Mouse (Mus musculus) heart, embryonic 11.5 days (tissue): ENCODE data around the gene Rbms1. TPM values are rescaled to one million over a fixed set of nuclear protein-coding genes. Genes with fewer than 3 reads are reported as not detected.

ENCODE experiments used
- ATAC-seq: fragments of 200-750 bp; cut with Nextera tagmentation; replicated peaks from 2 replicates; pipeline ENCODE4 v1.8.0; 2017; ENCODE audit warnings: moderate library complexity; ENCODE audit not compliant: insufficient number of reproducible peaks, low FRiP score, low TSS enrichment
- H3K27ac ChIP-seq: fragments of 300-500 bp; sonication (generic); 2 replicates; pipeline ENCODE4 v1.5.1; 2014; ENCODE audit warnings: mild to moderate bottlenecking, low read depth, low read length
- H3K27me3 ChIP-seq: fragments of 300-500 bp; sonication (generic); 2 replicates; pipeline ENCODE4 v1.6.1; 2014; ENCODE audit warnings: mild to moderate bottlenecking, low read length, mixed read lengths; ENCODE audit not compliant: control insufficient read depth, insufficient read depth
- H3K36me3 ChIP-seq: fragments of 300-500 bp; sonication (generic); 2 replicates; pipeline ENCODE4 v1.6.1; 2014; ENCODE audit warnings: mild to moderate bottlenecking, low read length, moderate library complexity, mixed read lengths; ENCODE audit not compliant: control insufficient read depth, insufficient read depth
- H3K4me1 ChIP-seq: fragments of 300-500 bp; sonication (generic); 2 replicates; pipeline ENCODE4 v1.6.1; 2014; ENCODE audit warnings: low read length; ENCODE audit not compliant: control insufficient read depth, insufficient read depth
- H3K4me2 ChIP-seq: fragments of 300-500 bp; sonication (generic); 2 replicates; pipeline ENCODE4 v1.6.1; 2014; ENCODE audit warnings: mild to moderate bottlenecking, moderate library complexity
- H3K4me3 ChIP-seq: fragments of 300-500 bp; sonication (generic); 2 replicates; pipeline ENCODE4 v1.5.1; 2014; ENCODE audit warnings: low read depth, low read length
- H3K9ac ChIP-seq: fragments of 300-500 bp; sonication (generic); 2 replicates; pipeline ENCODE4 v1.6.1; 2014; ENCODE audit warnings: mild to moderate bottlenecking, low read depth, low read length, moderate library complexity
- H3K9me3 ChIP-seq: fragments of 300-500 bp; sonication (generic); replicated peaks from 2 replicates; pipeline ENCODE4 v1.6.1; 2016; ENCODE audit warnings: low read length; ENCODE audit not compliant: control insufficient read depth
- WGBS: fragments of 180-500 bp; shearing (Covaris S2); extraction: QIAGEN DNeasy Blood & Tissue Kit; methylation state at CpG from one replicate; pipeline ENCODE4 v1.1.7; 2014; ENCODE audit not compliant: insufficient replicate concordance; 5-methylcytosine and 5-hydroxymethylcytosine counted together
- polyA plus RNA-seq: library from polyadenylated mRNA; unstranded; fragments of >200 nt; fragmentation: Nextera tagmentation; extraction: Ambion mirVana; gene quantifications from 2 replicates; pipeline ENCODE4 v1.2.1, GENCODE M21; 2014

Rbms1 gene
- polyA plus RNA-seq, 1 experiment from 2014 or later: 121 TPM

DNA sequence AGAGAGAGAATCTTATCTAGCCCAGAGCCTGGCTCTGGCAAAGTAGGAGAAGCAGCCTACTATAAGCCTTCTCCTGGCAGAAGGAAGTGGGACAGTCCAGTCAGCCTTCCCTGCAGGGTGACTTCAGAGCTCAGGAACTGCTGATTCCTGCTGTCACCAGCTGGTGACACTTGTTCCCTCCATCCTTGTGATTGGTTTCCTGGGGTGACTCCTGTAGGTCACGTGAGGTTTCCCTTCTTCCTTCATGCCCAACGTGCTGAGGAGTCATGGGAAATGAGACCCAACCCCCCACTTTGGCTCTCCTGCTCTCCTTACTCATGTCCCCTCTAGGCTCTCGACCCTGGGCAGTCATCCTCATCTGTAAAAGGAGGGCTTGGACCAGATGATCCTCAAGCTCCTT is 14.8 kb downstream of the Rbms1 start:
- Histone ChIP-seq H3K4me1 (peaks cover 7% of the 10 kb centered on the region; the same call in 1 of the 2 replicates), H3K27ac (no peak overlapping the region), H3K9me3 (no peaks in the 10 kb centered on the region), H3K4me2 (no peak overlapping the region), H3K27me3 (no peaks in the 10 kb centered on the region), H3K4me3 (no peak overlapping the region), H3K36me3 (no peaks in the 10 kb centered on the region), H3K9ac (no peak overlapping the region)
- 32% methylated on average over 3 of the region's 3 CpGs for WGBS
- no peak for ATAC-seq

GRCm38 (mm10) chr2:60947817-60948216 is 15.2 kb downstream of the Rbms1 start:
- no peak overlapping the region for H3K4me3 ChIP-seq
- 79% methylated on average over 4 of the region's 4 CpGs for WGBS

GRCm38 (mm10) chr2:60940454-60940961 is 22.5 kb downstream of the Rbms1 start:
- ATAC-seq: peak; percentile 52; the same call in 1 of the 2 replicates
- Histone ChIP-seq H3K4me3 (no peak overlapping the region), H3K27ac (0 out of 2 replicates have a peak overlapping the region, but pooled peaks have one; percentile 54), H3K9me3 (no peaks in the 10 kb centered on the region), H3K4me2 (peak overlapping the region; percentile 54), H3K36me3 (no peaks in the 10 kb centered on the region), H3K27me3 (no peaks in the 10 kb centered on the region), H3K4me1 (peaks cover 6% of the 10 kb centered on the region; the same call in 1 of the 2 replicates), H3K9ac (no peak overlapping the region)
- 38% methylated on average over 8 of the region's 8 CpGs for WGBS

More at GRCm38 (mm10) chr2:60947817-60948216, 15.2 kb downstream of the Rbms1 start:
- no peak overlapping the region for H3K4me2 ChIP-seq
- ATAC-seq: no peak
- no peak overlapping the region for H3K27ac ChIP-seq
- no peaks in the 10 kb centered on the region for H3K36me3 ChIP-seq
- no peaks in the 10 kb centered on the region for H3K27me3 ChIP-seq
- peaks cover 7% of the 10 kb centered on the region; the same call in 1 of the 2 replicates for H3K4me1 ChIP-seq
- H3K9ac ChIP-seq: no peak overlapping the region
- H3K9me3 ChIP-seq: no peaks in the 10 kb centered on the region

DNA sequence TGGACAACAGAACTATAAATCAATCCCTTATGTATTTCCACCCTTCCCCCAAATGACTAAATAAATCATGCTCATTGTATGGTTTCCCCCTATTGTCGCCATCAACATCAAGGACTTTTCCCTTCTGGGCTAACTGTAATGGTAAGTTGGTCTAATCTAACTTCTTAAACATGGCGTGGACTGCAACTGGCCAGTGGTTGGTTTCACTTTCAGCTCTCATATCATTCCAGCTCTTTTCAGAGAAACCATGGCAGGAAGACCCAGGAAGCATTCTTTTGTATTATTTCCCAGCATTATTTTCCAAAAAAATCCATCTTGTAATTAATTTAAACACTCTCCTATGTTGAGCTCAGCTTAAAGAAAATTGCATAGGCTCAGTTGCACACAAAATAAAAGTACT is 23.0 kb downstream of the Rbms1 start:
- Histone ChIP-seq H3K9ac (no peak overlapping the region), H3K27me3 (no peaks in the 10 kb centered on the region), H3K36me3 (no peaks in the 10 kb centered on the region), H3K9me3 (no peaks in the 10 kb centered on the region), H3K4me1 (peaks cover 6% of the 10 kb centered on the region; the same call in 1 of the 2 replicates), H3K27ac (no peak overlapping the region), H3K4me3 (no peak overlapping the region), H3K4me2 (peak overlapping the region; percentile 54)
- 77% methylated on average over 2 of the region's 2 CpGs for WGBS
- ATAC-seq: no peak

DNA sequence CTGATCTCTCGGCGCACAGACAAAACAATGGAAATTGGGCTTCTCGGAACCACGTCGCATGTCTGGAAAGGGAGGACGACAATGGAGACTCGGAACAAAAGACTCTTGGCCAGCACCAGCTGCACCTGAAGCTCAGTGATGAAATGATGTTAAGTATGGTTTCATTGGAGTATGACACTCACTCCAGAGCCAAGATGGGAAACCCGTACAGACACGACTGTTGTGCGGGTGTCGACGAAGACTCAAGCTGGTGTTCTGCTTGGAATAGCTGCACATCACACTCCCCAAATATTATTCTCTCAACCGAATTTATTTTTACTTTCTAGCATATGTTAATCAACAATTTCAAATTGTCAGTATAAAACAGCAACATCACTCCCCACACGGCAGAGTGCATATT is 26.1 kb downstream of the Rbms1 start:
- Histone ChIP-seq H3K4me2 (no peak overlapping the region), H3K27me3 (no peaks in the 10 kb centered on the region), H3K4me1 (peaks cover 6% of the 10 kb centered on the region; the same call in 1 of the 2 replicates), H3K27ac (no peak overlapping the region), H3K4me3 (no peak overlapping the region), H3K36me3 (no peaks in the 10 kb centered on the region), H3K9ac (no peak overlapping the region), H3K9me3 (no peaks in the 10 kb centered on the region)
- no peak for ATAC-seq
- 90% methylated on average over 14 of the region's 14 CpGs for WGBS

- Histone ChIP-seq H3K27ac (no peak overlapping the region), H3K9ac (no peak overlapping the region), H3K27me3 (no peaks in the 10 kb centered on the region), H3K9me3 (no peaks in the 10 kb centered on the region), H3K36me3 (no peaks in the 10 kb centered on the region), H3K4me3 (no peak overlapping the region), H3K4me2 (no peak overlapping the region), H3K4me1 (peaks cover 18% of the 10 kb centered on the region)
- no peak for ATAC-seq
- WGBS: 87% methylated on average over 5 of the region's 5 CpGs
Observed at GRCm38 (mm10) chr2:60928948-60929347, 34.0 kb downstream of the Rbms1 start.

DNA sequence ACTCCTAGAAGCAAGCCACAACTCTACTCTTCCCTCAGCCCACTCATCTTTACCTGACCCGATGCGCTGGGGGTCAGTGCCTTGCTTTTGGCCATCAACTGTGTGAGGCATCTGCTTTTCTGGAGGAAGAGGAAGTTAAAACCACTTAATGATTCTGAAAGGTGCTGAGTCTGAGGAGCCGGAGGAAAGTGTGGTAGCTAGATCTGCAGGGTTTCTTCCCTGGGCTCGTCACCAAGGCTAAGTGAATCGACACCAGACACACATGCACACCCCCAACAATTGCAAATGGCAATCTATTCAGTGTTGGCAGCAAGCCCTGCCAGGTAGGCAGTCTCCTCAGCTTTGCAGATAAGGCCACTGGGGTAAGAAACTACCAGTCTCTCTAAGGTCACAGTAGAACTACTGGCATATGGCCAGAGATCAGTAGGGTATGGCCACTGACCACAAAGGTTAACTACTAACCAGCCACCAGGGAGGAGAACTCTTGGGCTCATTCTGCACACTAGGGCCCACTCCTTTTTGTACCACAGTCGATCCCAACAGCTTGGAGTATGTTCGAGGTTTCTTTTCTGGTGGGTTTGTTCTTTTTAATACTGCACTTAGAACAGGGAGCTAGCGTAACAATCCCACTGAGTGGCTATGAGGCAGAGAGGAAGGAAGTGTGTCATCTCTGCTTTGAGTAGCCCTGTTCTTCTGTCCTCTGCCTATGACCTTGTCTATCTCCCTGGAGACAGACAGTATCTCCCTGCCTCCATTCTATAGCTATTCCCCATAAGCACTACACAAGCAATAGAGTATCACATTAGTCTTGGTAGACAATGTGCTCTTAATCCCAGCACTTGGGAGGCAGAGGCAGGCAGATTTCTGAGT is 34.9 kb downstream of the Rbms1 start:
- H3K4me2 ChIP-seq: no peak overlapping the region
- WGBS: 77% methylated on average over 8 of the region's 8 CpGs
- no peak overlapping the region for H3K27ac ChIP-seq
- no peaks in the 10 kb centered on the region for H3K9me3 ChIP-seq
- H3K4me3 ChIP-seq: no peak overlapping the region
- ATAC-seq: no peak
- no peak overlapping the region for H3K9ac ChIP-seq
- H3K27me3 ChIP-seq: no peaks in the 10 kb centered on the region
- peaks cover 24% of the 10 kb centered on the region for H3K4me1 ChIP-seq
- H3K36me3 ChIP-seq: no peaks in the 10 kb centered on the region

DNA sequence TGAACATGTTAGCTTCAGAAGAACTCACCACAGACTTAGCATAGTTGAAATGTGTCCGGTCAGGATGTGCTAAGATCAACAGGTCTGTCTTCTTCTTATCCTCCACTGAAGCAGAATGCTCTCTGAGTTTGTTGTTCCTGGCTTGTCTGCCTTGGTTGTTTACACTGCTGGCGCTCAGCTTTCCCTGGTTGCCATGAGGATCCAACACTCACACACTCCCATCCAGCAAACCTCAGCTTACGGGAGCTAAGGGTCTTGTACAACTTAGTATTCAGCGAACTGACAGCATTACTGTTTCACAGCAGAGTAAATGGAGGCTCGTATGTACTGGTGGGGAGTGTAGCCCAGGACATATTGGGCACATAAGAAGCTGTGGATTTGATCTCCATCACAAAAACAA is 37.9 kb downstream of the Rbms1 start:
- ATAC-seq: no peak
- Histone ChIP-seq H3K27me3 (no peaks in the 10 kb centered on the region), H3K9ac (no peak overlapping the region), H3K4me1 (peaks cover 43% of the 10 kb centered on the region), H3K9me3 (no peaks in the 10 kb centered on the region), H3K36me3 (no peaks in the 10 kb centered on the region), H3K27ac (no peak overlapping the region; the same call in 1 of the 2 replicates), H3K4me3 (no peak overlapping the region), H3K4me2 (no peak overlapping the region)
- WGBS: 50% methylated on average over 5 of the region's 5 CpGs
